Mouse (Mus musculus) liver, postnatal 0 days (tissue): ENCODE measurements around the gene Hpf1.

Source experiments
- CTCF ChIP-seq: sonication (generic); IDR thresholded peaks from 2 replicates; pipeline ENCODE4 v1.5.1; 2016; ENCODE audit warnings: antibody characterized with exemption, low read depth
- EP300 ChIP-seq: IDR thresholded peaks from 2 replicates; pipeline ENCODE4 v1.6.1; 2016; ENCODE audit warnings: antibody characterized with exemption, low read depth, mild to moderate bottlenecking

DNA sequence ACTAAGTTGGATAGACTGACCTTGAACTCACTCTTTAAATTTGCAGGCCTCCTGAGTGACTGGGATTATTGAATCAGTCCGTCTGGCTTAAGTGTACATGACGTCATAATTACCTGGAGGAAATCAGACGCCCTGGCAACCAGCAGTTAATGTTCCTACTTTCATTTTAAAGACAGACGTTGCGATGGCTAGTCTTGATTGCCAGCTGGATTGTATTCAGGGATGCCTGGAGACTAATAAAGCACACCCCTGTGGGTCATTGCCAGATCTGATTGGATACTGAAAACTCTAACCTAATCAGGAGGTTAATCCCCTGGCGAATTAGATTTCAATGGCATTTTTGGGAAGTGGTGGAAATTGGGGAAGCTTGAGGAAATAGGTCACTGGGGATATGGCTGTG is 3.5 kb upstream of the Hpf1 start:
- TF ChIP-seq EP300 (no peak), CTCF (no peak)
